Comparison of ENCODE assay signal across 11 mouse cellular contexts in genomic region chr12:79910884-79911759, GRCm38 (mm10).
DNase-seq lines count a peak whose midpoint lies in the region; ATAC-seq and TF ChIP-seq lines count a peak whose summit lies in the region.
"Had no signal": no experiment of that assay in that cellular context is flagged by ENCODE, and none has a peak within 500 bp of the region (broad histone marks: within the 10 kb centered on the region; RNA-seq: fewer than 3 reads in every experiment).

No protein-coding gene starts in this region.

- H3K4me2 ChIP-seq in forebrain, postnatal 0 days (ENCODE audit: low read depth), result no peak overlapping the region
- no peak overlapping the region for H3K4me2 ChIP-seq in neural tube, embryonic 13.5 days

- no peak overlapping the region for H3K4me3 ChIP-seq in forebrain, postnatal 0 days (ENCODE audit: low read depth, low read length)
- H3K4me3 ChIP-seq in neural tube, embryonic 13.5 days, result no peak overlapping the region
- H3K4me3 ChIP-seq: erythroblast, embryonic 14.5 days had no signal

- peaks cover 10% of the 10 kb centered on the region for H3K4me1 ChIP-seq in forebrain, postnatal 0 days (ENCODE audit: insufficient read depth)
- peaks cover 18% of the 10 kb centered on the region for H3K4me1 ChIP-seq in neural tube, embryonic 13.5 days (replicated peaks)

- no peaks in the 10 kb centered on the region for H3K36me3 ChIP-seq in forebrain, postnatal 0 days (ENCODE audit: insufficient read depth)
- H3K36me3 ChIP-seq in neural tube, embryonic 13.5 days, result no peaks in the 10 kb centered on the region
- H3K36me3 ChIP-seq: G1E had no signal

- peak; percentile 22 for TF ChIP-seq CTCF in forebrain, postnatal 0 days (IDR thresholded peaks at IDR 0.05; ENCODE audit: low read depth)

- H3K9ac ChIP-seq in forebrain, postnatal 0 days, result 0 out of 2 replicates have a peak overlapping the region, but pooled peaks have one; percentile 18
- H3K9ac ChIP-seq in neural tube, embryonic 13.5 days, result no peak overlapping the region
- H3K9ac ChIP-seq: liver, embryonic 14.5 days had no signal

- intact Hi-C loops in left cerebral cortex, postnatal 36 days (cut with DNase I), result no loop called here
- intact Hi-C loops in left cerebral cortex, postnatal 4 days (cut with DNase I), result no loop called here

- ATAC-seq in forebrain, postnatal 0 days, result peak; percentile 92
- peak; percentile 87 for ATAC-seq in neural tube, embryonic 13.5 days (ENCODE audit: low read depth)

- WGBS in forebrain, postnatal 0 days, result 10% methylated on average over 15 of the region's 15 CpGs
- WGBS in neural tube, embryonic 13.5 days, result 8% methylated on average over 15 of the region's 15 CpGs

- H3K9me3 ChIP-seq in forebrain, postnatal 0 days (ENCODE audit: low read length), result no peaks in the 10 kb centered on the region
- H3K9me3 ChIP-seq in neural tube, embryonic 13.5 days, result no peaks in the 10 kb centered on the region

- no peaks in the 10 kb centered on the region for H3K27me3 ChIP-seq in forebrain, postnatal 0 days (ENCODE audit: insufficient read depth, low read length)
- no peaks in the 10 kb centered on the region for H3K27me3 ChIP-seq in neural tube, embryonic 13.5 days

- peak; percentile 41 for DNase-seq in left cerebral cortex, adult 11 months (ENCODE audit: low spot score)
- DNase-seq in left cerebral cortex, postnatal 36 days (ENCODE audit: low spot score in 2 of 2), result no peak
- peak; percentile 80 for DNase-seq in forebrain, postnatal 0 days
- DNase-seq in left cerebral cortex, postnatal 4 days, result peak; percentile 79
- no peak for DNase-seq in kidney, adult 9 months
- DNase-seq in gastrocnemius, adult 18-20 months (ENCODE audit: low spot score), result no peak
- DNase-seq in thymus, postnatal 4 days, result no peak

- peak overlapping the region; percentile 48 for H3K27ac ChIP-seq in forebrain, postnatal 0 days (ENCODE audit: low read depth, low read length)
- H3K27ac ChIP-seq in neural tube, embryonic 13.5 days (replicated peaks), result peak overlapping the region; percentile 64
- H3K27ac ChIP-seq: liver, embryonic 14.5 days had no signal

Comparison
In these comparisons a context has a peak if more than half of its experiments do, and no peak if none do; other contexts are left out.
1. DNase-seq: peak in left cerebral cortex, adult 11 months (single experiment), forebrain, postnatal 0 days (single experiment) and left cerebral cortex, postnatal 4 days (single experiment); none in left cerebral cortex, postnatal 36 days (0 of 2), kidney, adult 9 months (single experiment), gastrocnemius, adult 18-20 months (single experiment) and thymus, postnatal 4 days (single experiment).